Mouse (Mus musculus) midbrain, embryonic 15.5 days (tissue): ENCODE measurements around the gene Dvl3. TPM values are rescaled to one million over a fixed set of nuclear protein-coding genes. Genes with fewer than 3 reads are reported as not detected.
"Not testable (repeated sequence)": the region's sequence is repeated elsewhere in the genome, so short reads cannot be mapped to it uniquely, and the experiment has no call there.

ENCODE experiments used
- ATAC-seq: fragments of 200-750 bp; cut with Nextera tagmentation; replicated peaks from 2 replicates; pipeline ENCODE4 v1.8.0; 2017; ENCODE audit warnings: moderate TSS enrichment
- H3K27ac ChIP-seq: fragments of 300-500 bp; sonication (generic); 2 replicates; pipeline ENCODE4 v1.5.1; 2015; ENCODE audit warnings: mild to moderate bottlenecking, inconsistent platforms
- H3K27me3 ChIP-seq: fragments of 300-500 bp; sonication (generic); replicated peaks from 2 replicates; pipeline ENCODE4 v1.6.1; 2015; ENCODE audit warnings: inconsistent platforms
- H3K36me3 ChIP-seq: fragments of 300-500 bp; sonication (generic); replicated peaks from 2 replicates; pipeline ENCODE4 v1.6.1; 2015; ENCODE audit warnings: inconsistent platforms
- H3K4me1 ChIP-seq: fragments of 300-500 bp; sonication (generic); 2 replicates; pipeline ENCODE4 v1.6.1; 2015; ENCODE audit warnings: inconsistent platforms
- H3K4me2 ChIP-seq: fragments of 300-500 bp; sonication (generic); 2 replicates; pipeline ENCODE4 v1.6.1; 2015; ENCODE audit warnings: inconsistent platforms, mild to moderate bottlenecking, moderate library complexity
- H3K4me3 ChIP-seq: fragments of 300-500 bp; sonication (generic); 2 replicates; pipeline ENCODE4 v1.5.1; 2015; ENCODE audit warnings: mild to moderate bottlenecking, inconsistent platforms
- H3K9ac ChIP-seq: fragments of 300-500 bp; sonication (generic); 2 replicates; pipeline ENCODE4 v1.6.1; 2015; ENCODE audit warnings: mild to moderate bottlenecking, inconsistent platforms
- H3K9me3 ChIP-seq: fragments of 300-500 bp; sonication (generic); 2 replicates; pipeline ENCODE4 v1.6.1; 2016; ENCODE audit warnings: inconsistent platforms
- WGBS: fragments of 180-500 bp; shearing (Covaris S2); methylation state at CpG from one replicate; pipeline ENCODE4 v1.1.7; 2015; ENCODE audit warnings: mixed read lengths; 5-methylcytosine and 5-hydroxymethylcytosine counted together
- polyA plus RNA-seq: library from polyadenylated mRNA; unstranded; fragments of >200 nt; fragmentation: Nextera tagmentation; extraction: Ambion mirVana; gene quantifications from 2 replicates; pipeline ENCODE4 v1.2.1, GENCODE M21; 2015

The Dvl3 gene
- 42.0 and 43.8 TPM in 2 replicates for polyA plus RNA-seq

DNA sequence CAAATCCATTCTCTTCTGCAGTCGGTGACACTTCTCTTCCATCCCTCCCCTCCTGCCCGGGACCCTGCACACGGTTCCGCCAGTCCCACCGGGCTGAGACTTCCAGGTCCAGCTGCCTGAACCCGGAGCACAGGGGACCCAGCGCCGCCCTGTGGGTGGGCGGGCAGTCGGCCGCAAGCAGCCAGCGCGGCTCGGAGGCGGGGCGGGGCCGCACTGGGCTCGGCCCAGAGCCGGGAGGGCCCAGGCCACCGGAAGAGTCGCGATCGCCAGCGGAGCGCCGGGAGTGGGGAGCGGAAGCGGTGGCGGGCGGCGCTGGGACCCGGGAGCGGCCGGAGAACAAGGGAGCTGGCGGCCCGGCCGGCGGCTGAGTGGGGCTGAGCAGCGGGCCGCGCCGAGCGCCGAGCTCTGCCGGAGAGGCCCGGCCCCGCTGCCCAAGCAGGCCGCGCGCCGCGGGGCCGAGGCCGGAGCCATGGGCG lies at the start of gene Dvl3:
TSS of gene Dvl3 (plus strand) at position 257 of the 476 bp plus-strand sequence.
- Histone ChIP-seq H3K4me3 (peak within 1 kb of the TSS; percentile 90), H3K27ac (peak within 1 kb of the TSS; percentile 88), H3K36me3 (peaks cover 6% of the 10 kb centered on the region), H3K9ac (peak within 1 kb of the TSS; percentile 91), H3K4me1 (peaks cover 37% of the 10 kb centered on the region), H3K4me2 (peak within 1 kb of the TSS; percentile 95), H3K27me3 (no peaks in the 10 kb centered on the region), H3K9me3 (no peaks in the 10 kb centered on the region)
- WGBS, result under 1% methylated on average over 55 of the region's 55 CpGs
- ATAC-seq, result peak; percentile 97

DNA sequence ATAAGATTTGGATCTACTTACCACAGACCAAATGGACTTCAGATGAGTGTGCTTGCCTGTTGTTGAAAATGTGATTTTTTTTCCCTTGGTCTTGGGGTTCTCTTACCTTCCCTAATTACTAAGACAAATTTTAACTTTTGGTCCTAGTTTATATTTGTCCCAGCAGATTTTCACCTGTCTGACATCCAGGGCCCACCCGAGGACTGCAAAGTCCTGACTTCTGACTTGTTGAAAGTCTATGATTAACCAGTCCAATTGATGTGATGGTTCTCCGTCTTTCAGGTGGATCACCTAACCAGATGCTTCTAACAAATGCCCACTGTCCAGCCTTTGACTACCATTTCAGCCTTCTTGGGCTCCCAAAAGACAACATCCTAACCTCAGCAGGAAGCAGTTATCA lies 45.8 kb upstream of the Dvl3 start:
- ATAC-seq, result no peak
- H3K27ac ChIP-seq, result no peak overlapping the region
- no peaks in the 10 kb centered on the region for H3K4me1 ChIP-seq
- no peak overlapping the region for H3K4me2 ChIP-seq
- H3K9me3 ChIP-seq, result no peaks in the 10 kb centered on the region
- 89% methylated on average over 2 of the region's 2 CpGs for WGBS
- no peaks in the 10 kb centered on the region for H3K27me3 ChIP-seq
- H3K36me3 ChIP-seq, result no peaks in the 10 kb centered on the region
- H3K4me3 ChIP-seq, result no peak overlapping the region
- no peak overlapping the region for H3K9ac ChIP-seq

DNA sequence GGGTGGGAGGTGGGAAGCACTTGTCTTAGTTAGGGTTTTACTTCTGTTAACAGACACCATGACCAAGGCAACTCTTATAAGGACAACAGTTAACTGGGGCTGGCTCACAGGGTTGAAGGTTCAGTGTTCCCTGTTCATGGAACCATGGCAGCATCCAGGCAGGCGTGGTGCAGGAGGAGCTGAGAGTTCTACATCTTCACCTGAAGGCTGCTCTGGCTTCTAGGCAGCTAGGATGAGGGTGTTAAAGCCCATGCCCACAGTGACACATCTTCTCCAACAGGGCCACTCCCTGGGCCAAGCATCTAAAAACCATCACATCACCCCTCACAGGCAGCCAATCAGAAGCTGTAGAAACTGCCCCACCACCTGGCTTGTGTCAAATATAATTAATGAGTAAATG lies 45.1 kb upstream of the Dvl3 start:
- no peak for ATAC-seq
- 78% methylated on average over 1 of the region's 1 CpGs for WGBS
- Histone ChIP-seq H3K9me3 (no peaks in the 10 kb centered on the region), H3K36me3 (no peaks in the 10 kb centered on the region), H3K27ac (no peak overlapping the region), H3K4me2 (no peak overlapping the region), H3K9ac (no peak overlapping the region), H3K4me3 (no peak overlapping the region), H3K27me3 (no peaks in the 10 kb centered on the region), H3K4me1 (no peaks in the 10 kb centered on the region)

DNA sequence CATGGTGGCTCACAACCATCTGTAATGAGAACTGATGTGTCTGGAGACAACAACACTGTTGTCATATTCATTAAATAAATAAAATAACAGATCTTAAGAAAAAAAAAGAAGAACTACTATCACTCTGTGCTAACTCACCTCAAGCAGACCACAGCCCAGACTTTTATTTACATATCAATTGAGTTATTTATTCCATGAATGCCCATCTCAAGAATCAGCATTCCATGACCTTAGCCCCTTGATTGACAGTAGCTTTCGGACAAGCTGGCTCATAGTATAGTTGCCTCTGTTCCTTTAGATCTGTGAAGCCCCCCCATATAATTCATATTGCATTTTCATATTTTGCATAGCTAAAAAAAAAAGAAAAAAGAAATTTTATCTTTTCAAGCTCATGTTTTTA lies 43.0 kb upstream of the Dvl3 start:
- H3K9me3 ChIP-seq, result no peaks in the 10 kb centered on the region
- no peaks in the 10 kb centered on the region for H3K4me1 ChIP-seq
- H3K36me3 ChIP-seq, result no peaks in the 10 kb centered on the region
- H3K9ac ChIP-seq, result no peak overlapping the region
- 71% methylated on average over 1 of the region's 1 CpGs for WGBS
- H3K27me3 ChIP-seq, result no peaks in the 10 kb centered on the region
- H3K27ac ChIP-seq, result no peak overlapping the region
- H3K4me2 ChIP-seq, result no peak overlapping the region
- no peak for ATAC-seq
- H3K4me3 ChIP-seq, result no peak overlapping the region

DNA sequence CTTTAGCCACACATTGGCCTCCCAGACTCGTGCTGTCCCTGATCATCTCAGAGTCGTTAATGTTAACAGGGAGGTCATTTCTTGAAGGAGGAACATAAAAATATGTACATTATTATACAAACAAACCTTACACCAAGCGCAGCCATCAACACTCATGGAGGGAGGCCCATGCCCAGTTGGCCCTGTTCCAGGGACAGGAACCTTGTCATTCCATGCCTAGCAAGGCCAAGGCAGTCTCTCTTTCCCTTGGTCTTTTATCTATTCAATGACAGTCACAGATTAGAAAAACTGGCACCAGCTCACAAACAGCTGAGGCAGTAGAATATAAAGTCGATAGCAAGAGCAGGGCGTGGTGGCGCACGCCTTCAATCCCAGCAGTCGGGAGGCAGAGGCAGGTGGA lies 42.6 kb upstream of the Dvl3 start:
- H3K9ac ChIP-seq, result no peak overlapping the region
- no peaks in the 10 kb centered on the region for H3K27me3 ChIP-seq
- no peaks in the 10 kb centered on the region for H3K9me3 ChIP-seq
- no peaks in the 10 kb centered on the region for H3K4me1 ChIP-seq
- WGBS, result 95% methylated on average over 8 of the region's 8 CpGs
- no peaks in the 10 kb centered on the region for H3K36me3 ChIP-seq
- H3K4me2 ChIP-seq, result no peak overlapping the region
- H3K27ac ChIP-seq, result no peak overlapping the region
- no peak for ATAC-seq
- no peak overlapping the region for H3K4me3 ChIP-seq

DNA sequence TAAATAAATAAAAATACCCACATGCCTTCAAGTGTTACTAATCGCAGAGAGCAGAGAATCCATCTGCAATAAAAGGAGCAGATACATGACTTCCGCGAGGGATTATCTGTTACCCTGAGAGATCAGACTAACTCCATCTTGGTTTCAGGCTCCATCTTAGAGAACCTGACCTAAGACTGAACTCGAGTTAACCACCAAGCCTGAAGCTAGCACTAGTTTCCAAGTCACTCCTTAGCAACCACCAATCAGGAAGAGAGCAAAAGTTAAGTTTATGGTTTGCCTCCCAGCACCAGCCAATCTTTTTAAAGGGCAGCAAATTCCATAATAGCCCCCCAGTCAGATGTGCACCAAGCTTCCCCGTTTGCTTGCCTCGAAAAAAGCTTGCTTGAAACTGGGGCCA lies 42.0 kb upstream of the Dvl3 start:
- Histone ChIP-seq H3K4me1 (no peaks in the 10 kb centered on the region), H3K27ac (no peak overlapping the region), H3K27me3 (no peaks in the 10 kb centered on the region), H3K9ac (no peak overlapping the region), H3K36me3 (no peaks in the 10 kb centered on the region), H3K4me3 (no peak overlapping the region), H3K9me3 (no peaks in the 10 kb centered on the region), H3K4me2 (no peak overlapping the region)
- no peak for ATAC-seq
- 89% methylated on average over 6 of the region's 6 CpGs for WGBS

DNA sequence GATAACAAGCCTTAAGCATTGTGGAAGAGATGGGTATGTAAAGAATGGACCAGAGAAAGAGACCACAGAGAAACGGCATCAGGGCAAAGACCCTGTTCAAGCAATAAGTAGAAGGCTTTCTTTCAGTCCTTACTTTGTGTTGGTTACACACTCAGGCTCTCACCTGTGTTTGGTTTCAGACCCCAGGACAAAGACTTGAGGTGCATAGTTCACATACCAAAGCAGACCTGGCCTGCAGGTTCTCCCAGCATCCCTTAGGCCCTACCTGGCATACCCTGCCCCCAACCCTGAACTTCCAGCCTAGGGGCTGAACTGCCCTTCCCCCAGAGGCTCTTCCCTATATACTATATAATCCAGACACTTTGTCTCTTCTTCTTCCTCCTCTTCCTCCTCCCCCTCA lies 41.4 kb upstream of the Dvl3 start:
- 77% methylated on average over 1 of the region's 1 CpGs for WGBS

DNA sequence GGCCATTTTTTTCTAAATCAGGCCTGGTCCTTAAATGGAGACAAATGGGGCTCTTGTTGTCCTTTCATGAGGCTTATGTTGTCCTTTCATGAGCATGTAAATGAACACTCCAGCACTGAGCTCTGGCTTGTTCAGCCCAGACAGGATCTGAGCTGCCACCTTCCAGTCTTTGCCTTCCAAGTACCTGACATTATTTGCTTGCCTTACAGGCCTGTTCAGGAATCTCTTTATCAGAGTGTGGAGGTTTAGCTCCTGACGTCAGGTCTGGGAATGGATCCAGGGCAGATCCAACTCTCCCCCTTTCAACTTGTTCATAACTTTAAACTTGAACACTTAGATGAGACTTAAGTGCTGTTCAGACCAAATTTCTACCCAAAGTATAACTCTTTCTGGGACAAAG lies 39.9 kb upstream of the Dvl3 start:
- no peaks in the 10 kb centered on the region for H3K4me1 ChIP-seq
- H3K9me3 ChIP-seq, result no peaks in the 10 kb centered on the region
- no peak overlapping the region for H3K4me2 ChIP-seq
- WGBS, result 53% methylated on average over 1 of the region's 1 CpGs
- no peak overlapping the region for H3K27ac ChIP-seq
- no peaks in the 10 kb centered on the region for H3K27me3 ChIP-seq
- ATAC-seq, result no peak
- no peaks in the 10 kb centered on the region for H3K36me3 ChIP-seq
- no peak overlapping the region for H3K4me3 ChIP-seq
- H3K9ac ChIP-seq, result no peak overlapping the region

More for the DNA sequence above, 41.4 kb upstream of the Dvl3 start:
- no peak for ATAC-seq
- Histone ChIP-seq H3K4me3 (no peak overlapping the region), H3K36me3 (no peaks in the 10 kb centered on the region), H3K9me3 (no peaks in the 10 kb centered on the region), H3K9ac (no peak overlapping the region), H3K27ac (no peak overlapping the region), H3K4me1 (no peaks in the 10 kb centered on the region), H3K4me2 (no peak overlapping the region), H3K27me3 (no peaks in the 10 kb centered on the region)

DNA sequence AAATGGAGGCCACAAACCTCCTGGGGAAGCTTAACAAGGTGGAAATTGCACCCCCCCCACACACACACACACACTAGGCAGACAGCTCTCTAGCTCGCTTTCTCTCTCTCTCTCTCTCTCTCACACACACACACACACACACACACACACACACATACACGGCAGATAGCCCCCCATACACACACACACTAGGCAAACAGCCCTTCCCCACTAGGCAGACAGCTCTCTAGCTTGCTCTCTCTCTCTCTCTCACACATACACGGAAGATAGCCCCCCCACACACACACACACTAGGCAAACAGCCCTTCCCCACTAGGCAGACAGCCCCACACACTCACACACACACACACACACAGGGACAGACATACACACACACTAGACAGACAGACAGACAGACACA lies 39.5 kb upstream of the Dvl3 start:
- Histone ChIP-seq H3K36me3 (no peaks in the 10 kb centered on the region), H3K4me2 (no peak overlapping the region), H3K9me3 (no peaks in the 10 kb centered on the region), H3K27ac (no peak overlapping the region), H3K9ac (no peak overlapping the region), H3K4me3 (no peak overlapping the region), H3K27me3 (no peaks in the 10 kb centered on the region), H3K4me1 (no peaks in the 10 kb centered on the region)
- ATAC-seq, result no peak
- 65% methylated on average over 3 of the region's 3 CpGs for WGBS

DNA sequence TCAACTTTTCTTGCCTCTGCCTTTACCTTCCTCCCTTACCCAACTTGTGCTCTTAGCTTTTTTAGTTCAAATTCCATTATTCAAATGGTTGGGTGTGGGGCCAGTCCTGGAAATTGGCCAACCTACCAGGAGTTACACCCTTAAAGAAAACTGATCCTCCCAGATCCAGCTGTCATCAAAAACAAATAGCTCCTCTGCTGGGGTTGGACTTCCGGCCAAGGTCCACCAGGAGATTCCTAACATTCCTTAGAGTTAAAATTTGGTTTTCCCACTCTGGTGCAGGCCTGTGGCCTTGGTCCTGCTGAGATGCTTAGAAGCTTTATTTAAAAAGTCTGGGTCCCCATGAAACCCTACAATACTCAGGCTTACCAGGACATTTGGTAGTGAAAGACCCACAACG lies 38.3 kb upstream of the Dvl3 start:
- Histone ChIP-seq H3K27me3 (no peaks in the 10 kb centered on the region), H3K9me3 (no peaks in the 10 kb centered on the region), H3K4me1 (no peaks in the 10 kb centered on the region), H3K4me2 (no peak overlapping the region), H3K4me3 (no peak overlapping the region), H3K27ac (no peak overlapping the region), H3K36me3 (no peaks in the 10 kb centered on the region), H3K9ac (no peak overlapping the region)
- ATAC-seq, result no peak
- WGBS, result 73% methylated on average over 2 of the region's 2 CpGs

DNA sequence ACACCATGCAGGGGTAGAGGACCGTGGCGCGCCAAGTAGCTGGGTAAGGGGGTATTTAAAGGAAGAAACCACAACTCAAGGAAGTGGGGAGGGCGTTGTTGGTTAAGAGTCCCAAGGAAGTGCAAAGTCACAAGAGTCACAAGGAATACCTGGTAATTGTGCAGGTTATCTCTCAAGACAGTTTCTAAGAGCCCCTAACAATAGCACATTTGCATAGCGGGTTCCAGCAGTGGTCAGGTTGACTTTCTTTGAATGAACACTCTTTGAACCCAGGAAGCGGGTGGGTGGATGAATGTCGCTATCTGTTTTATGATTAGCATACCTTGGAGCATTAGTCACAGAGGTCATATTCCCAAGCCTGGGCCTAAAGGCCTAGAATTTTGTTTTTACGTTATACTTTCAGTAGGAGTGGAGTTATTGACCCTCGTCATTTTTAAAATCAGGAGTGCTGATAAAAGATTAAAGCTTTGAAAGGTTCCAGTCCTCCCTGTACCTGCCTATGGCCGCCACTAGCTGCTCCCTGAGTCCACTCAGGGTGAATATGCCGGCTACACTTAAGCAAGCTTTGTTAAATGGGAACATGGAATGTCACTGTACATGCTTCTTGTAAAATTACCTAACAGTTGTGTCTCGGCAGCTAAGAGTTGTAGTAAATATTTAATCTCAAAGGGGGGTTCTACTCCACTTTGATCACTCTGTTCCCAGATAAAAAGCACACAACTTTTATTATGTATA lies 37.6 kb upstream of the Dvl3 start:
- not testable (repeated sequence) for H3K4me3 ChIP-seq, H3K4me1 ChIP-seq, H3K9ac ChIP-seq, H3K36me3 ChIP-seq, H3K9me3 ChIP-seq, ATAC-seq, H3K27ac ChIP-seq, H3K27me3 ChIP-seq, H3K4me2 ChIP-seq
- 94% methylated on average over 12 of the region's 12 CpGs for WGBS

DNA sequence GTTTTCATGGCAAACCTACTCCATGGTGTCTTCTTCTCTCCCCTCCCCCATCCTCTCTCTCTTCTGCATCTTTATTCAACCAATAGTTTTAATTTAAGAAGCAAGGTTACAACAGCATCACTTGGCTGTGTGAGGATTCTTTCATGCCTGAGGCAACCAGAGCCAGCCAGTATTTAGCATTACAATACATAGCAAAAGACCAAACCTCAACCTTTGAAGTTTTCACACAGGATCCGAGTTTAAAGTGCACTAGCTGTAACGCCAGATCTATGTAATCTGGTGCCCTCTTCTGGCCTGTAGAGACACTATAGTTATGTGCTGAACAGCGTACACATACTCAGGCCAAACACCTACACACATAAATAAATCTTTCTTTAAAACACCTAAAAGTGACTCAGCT lies 36.7 kb upstream of the Dvl3 start:
- H3K36me3 ChIP-seq, result no peaks in the 10 kb centered on the region
- H3K4me2 ChIP-seq, result no peak overlapping the region
- 28% methylated on average over 3 of the region's 3 CpGs for WGBS
- H3K9me3 ChIP-seq, result no peaks in the 10 kb centered on the region
- peak; percentile 66; the same call in 1 of the 2 replicates for ATAC-seq
- no peaks in the 10 kb centered on the region for H3K27me3 ChIP-seq
- no peak overlapping the region for H3K27ac ChIP-seq
- H3K4me3 ChIP-seq, result no peak overlapping the region
- no peaks in the 10 kb centered on the region for H3K4me1 ChIP-seq
- H3K9ac ChIP-seq, result no peak overlapping the region

DNA sequence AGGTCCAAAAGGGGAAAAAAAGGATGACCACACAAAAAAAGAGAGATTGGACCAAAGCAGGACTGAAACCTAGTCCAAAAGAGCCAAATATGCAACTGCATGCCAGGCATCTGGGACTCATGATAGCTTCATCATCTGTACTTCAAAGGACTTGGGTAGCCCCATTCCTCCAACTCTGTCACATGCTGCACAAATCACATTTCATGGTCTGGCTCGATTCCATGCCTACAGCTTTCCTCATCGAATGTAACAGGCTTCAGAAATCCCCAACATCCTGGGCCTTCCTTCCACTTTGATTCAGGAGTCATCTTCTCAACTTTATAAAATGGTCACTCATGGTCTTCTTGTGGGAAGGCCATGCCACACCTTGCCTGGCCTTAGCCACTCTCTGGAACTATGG lies 35.0 kb upstream of the Dvl3 start:
- no peak for ATAC-seq
- H3K27me3 ChIP-seq, result no peaks in the 10 kb centered on the region
- no peak overlapping the region for H3K4me3 ChIP-seq
- no peaks in the 10 kb centered on the region for H3K4me1 ChIP-seq
- 41% methylated on average over 2 of the region's 2 CpGs for WGBS
- no peaks in the 10 kb centered on the region for H3K9me3 ChIP-seq
- H3K27ac ChIP-seq, result no peak overlapping the region
- no peaks in the 10 kb centered on the region for H3K36me3 ChIP-seq
- H3K4me2 ChIP-seq, result no peak overlapping the region
- H3K9ac ChIP-seq, result no peak overlapping the region
